Mouse (Mus musculus) brain, embryonic 18.5 days (tissue): ENCODE measurements around the gene Mbnl3.

Source experiments
- DNase-seq: peaks from one replicate; pipeline ENCODE4 v3.0.0-alpha.2; 2012; ENCODE audit warnings: low read depth, low spot score

Mbnl3 gene

GRCm38 (mm10) chrX:51206432-51206831 is at the start of gene Mbnl3:
Mbnl3 (minus strand) TSS chrX:51206532.
- no peak for DNase-seq

- no peak for DNase-seq
Measured at GRCm38 (mm10) chrX:51205548-51206324, 596 bp downstream of the Mbnl3 start.

- no peak for DNase-seq
Measured at GRCm38 (mm10) chrX:51204626-51205547, 1.4 kb downstream of the Mbnl3 start.

GRCm38 (mm10) chrX:51197012-51197411 is 9.3 kb downstream of the Mbnl3 start:
- DNase-seq = no peak

GRCm38 (mm10) chrX:51171914-51172313 is 34.4 kb downstream of the Mbnl3 start:
- no peak for DNase-seq

GRCm38 (mm10) chrX:51171413-51171812 is 34.9 kb downstream of the Mbnl3 start:
- no peak for DNase-seq

GRCm38 (mm10) chrX:51170404-51170803 is 35.9 kb downstream of the Mbnl3 start:
- no peak for DNase-seq

GRCm38 (mm10) chrX:51169476-51170045 is 36.8 kb downstream of the Mbnl3 start:
- DNase-seq = no peak

- no peak for DNase-seq
Measured at GRCm38 (mm10) chrX:51167976-51168375, 38.4 kb downstream of the Mbnl3 start.

GRCm38 (mm10) chrX:51164766-51165165 is 41.6 kb downstream of the Mbnl3 start:
- DNase-seq = no peak

GRCm38 (mm10) chrX:51148436-51148835 is 57.9 kb downstream of the Mbnl3 start:
- no peak for DNase-seq

GRCm38 (mm10) chrX:51146351-51146750 is 60.0 kb downstream of the Mbnl3 start:
- DNase-seq = no peak

GRCm38 (mm10) chrX:51140055-51140454 is 66.3 kb downstream of the Mbnl3 start:
- no peak for DNase-seq

GRCm38 (mm10) chrX:51131325-51131724 is 75.0 kb downstream of the Mbnl3 start:
- DNase-seq = no peak

GRCm38 (mm10) chrX:51102748-51103147 is 103.6 kb downstream of the Mbnl3 start:
- DNase-seq = no peak

- DNase-seq = no peak
Measured at GRCm38 (mm10) chrX:51084972-51085371, 121.4 kb downstream of the Mbnl3 start.

- DNase-seq = no peak
Measured at GRCm38 (mm10) chrX:51084211-51084610, 122.1 kb downstream of the Mbnl3 start.

- no peak for DNase-seq
Measured at GRCm38 (mm10) chrX:51076744-51077143, 129.6 kb downstream of the Mbnl3 start.
